Mouse (Mus musculus): ENCODE measurements around the gene Sucnr1. TPM values are rescaled to one million over a fixed set of nuclear protein-coding genes. Genes with fewer than 3 reads are reported as not detected.

Gene Sucnr1
- polyA plus RNA-seq, 1 experiment: not detected

DNA sequence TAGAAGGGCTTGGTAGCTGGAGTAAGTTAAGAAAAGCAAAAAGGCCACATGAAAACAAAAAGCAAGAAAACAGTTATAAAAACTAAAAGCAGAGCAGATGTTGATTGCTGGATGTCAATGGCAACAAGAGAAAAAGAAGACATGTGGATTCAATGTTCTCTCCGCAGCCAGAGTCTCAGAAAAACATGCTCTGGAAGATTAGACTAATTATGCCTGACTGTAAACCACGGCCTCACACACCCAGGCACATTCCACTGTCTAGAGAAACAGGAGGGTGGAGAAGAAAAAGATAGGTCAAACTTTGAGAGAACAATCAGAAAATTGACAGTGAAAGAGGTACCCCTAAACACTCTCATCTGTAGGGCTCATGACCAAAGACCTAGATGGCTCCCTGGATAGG, 54.1 kb downstream of the Sucnr1 start:
- TF ChIP-seq CTCF (IDR thresholded peaks at IDR 0.05; ENCODE audit: insufficient read depth, low read depth, low read length) (no peak), POLR2A (IDR thresholded peaks at IDR 0.05; ENCODE audit: insufficient read depth, low read depth, low read length) (no peak)
- WGBS: 82% methylated on average over 2 of the region's 2 CpGs
- no peaks in the 10 kb centered on the region for H3K4me1 ChIP-seq (ENCODE audit: control insufficient read depth, insufficient read depth, low read length)
- H3K27ac ChIP-seq (ENCODE audit: insufficient read depth, low read depth, low read length): no peak overlapping the region
- H3K4me3 ChIP-seq (ENCODE audit: insufficient read depth, low read depth, low read length): no peak overlapping the region

Other genes starting within 250 kb of the Sucnr1 start
- gene Gm8298, start 220.8 kb upstream of the Sucnr1 start, polyA plus RNA-seq (2012; ENCODE audit: insufficient read depth, insufficient read length, low replicate concordance, missing spikeins): not detected in 2 replicates
- not detected in 2 replicates for gene C130079G13Rik, start 156.7 kb upstream of the Sucnr1 start, polyA plus RNA-seq (2012; ENCODE audit: insufficient read depth, insufficient read length, low replicate concordance, missing spikeins)
- gene Aadacl2, start 75.1 kb upstream of the Sucnr1 start, polyA plus RNA-seq (2012; ENCODE audit: insufficient read depth, insufficient read length, low replicate concordance, missing spikeins): not detected in 2 replicates
- not detected in 2 replicates for gene Aadac, start 56.2 kb upstream of the Sucnr1 start, polyA plus RNA-seq (2012; ENCODE audit: insufficient read depth, insufficient read length, low replicate concordance, missing spikeins)